Mouse (Mus musculus): ENCODE results near the gene Rabac1. TPM values are rescaled to one million over a fixed set of nuclear protein-coding genes. Genes with fewer than 3 reads are reported as not detected.
A peak's percentile ranks its signal among the peaks of the same experiment; 100 is the strongest.

The Rabac1 gene
- total RNA-seq (2021): 100 to 1,000 TPM; 285 to 315 TPM

DNA sequence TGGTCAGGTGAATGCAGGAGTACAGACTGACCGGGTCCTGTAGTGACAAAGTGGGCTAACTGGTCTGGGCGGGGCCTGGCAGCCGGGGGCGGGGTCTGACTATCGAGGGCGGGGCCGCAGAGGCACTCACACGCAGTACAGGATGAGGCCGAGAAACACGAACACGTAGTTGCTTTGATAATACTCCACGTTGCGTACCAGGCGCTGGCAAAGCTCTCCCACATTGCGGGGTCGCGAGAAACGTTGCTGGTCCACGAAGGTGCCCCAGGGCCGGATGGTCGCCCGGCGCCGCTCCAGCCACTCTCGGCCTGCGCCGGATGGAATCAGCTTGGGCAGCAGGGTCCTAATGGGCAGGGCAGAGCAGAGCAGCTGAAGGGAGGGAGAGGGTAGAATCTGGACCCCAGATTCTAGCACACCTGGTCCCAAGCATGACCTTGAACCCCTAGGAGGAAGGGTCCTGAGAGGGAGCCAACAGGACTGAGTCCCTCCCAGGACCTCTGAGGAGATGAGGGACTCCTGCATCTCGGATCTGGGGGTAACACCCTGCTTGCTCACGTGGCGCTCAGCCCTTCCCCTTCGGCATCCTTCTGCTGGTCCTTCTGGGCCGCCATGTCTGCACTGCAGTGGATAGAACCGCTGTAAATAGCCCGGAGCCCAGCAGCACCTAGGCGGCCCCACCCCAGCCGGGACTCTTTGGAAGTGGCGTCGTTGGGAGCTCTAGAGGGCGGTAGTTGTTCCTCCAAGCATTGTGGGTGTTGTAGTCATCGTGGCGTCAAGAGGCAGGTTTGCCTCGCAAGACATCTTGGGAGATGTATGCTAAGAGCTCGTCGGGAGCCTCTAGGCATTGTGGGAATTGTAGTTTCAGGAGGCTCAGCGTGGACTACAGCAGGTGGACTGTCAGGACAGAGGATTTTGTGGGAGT is at the start of gene Rabac1:
Gene Rabac1 (minus strand): TSS at position 783 of the 922 bp plus-strand sequence.
- intact Hi-C loops (cut with DNase I): loop anchor here (5.0 kb wide), 2 partner anchors 105 to 155 kb away; no protein-coding TSS in a partner anchor

GRCm38 (mm10) chr7:25011592-25011991 is 39.0 kb upstream of the Rabac1 start:
- intact Hi-C loops (cut with DNase I): no loop called here
- DNase-seq (ENCODE audit: low spot score): no peak

More for the DNA sequence above, at the start of gene Rabac1:
- peak; percentile 92 for DNase-seq (ENCODE audit: low spot score)

DNA sequence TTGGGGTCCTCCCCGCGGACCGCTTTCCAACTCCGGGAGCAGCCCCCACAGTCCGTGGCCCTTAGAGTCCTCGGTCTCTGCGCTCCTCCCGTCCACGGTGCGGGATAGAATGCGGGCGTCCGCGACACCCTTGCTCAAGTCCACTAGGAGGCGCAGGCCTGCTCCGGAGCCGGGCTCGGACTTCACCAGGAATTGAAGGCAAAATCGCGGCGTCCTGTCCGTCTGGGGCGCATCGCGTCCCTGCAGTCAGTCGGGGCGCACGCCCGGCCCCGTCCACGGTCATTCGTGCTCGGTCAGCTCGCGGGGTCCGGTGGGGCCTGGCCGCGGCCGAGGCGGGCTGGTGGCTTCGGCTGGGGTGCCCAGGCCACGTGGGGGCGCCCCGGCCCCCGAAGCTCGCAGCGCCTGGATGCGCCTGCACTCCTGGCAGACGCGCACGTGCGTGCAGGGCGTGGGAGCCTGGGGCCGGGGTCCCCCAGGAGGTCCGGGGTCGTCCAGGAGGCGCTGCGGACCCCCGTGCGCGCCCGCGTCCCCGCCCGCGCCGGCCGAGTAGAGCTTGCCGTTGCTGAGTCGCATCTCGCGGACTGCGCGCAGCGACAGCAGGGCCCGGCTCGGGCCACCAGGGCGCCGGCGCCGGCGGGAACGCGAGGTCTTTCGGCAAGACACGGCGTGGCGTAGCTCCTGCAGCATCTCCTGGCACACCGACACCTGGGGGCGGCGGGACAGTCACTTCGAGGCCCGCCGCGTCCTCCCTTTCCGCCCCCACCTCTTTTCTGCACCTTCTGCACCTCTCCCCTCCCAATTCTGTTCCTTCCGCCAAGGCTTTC is 37.7 kb upstream of the Rabac1 start:
- DNase-seq (ENCODE audit: low spot score): no peak
- intact Hi-C loops (cut with DNase I): no loop called here

DNA sequence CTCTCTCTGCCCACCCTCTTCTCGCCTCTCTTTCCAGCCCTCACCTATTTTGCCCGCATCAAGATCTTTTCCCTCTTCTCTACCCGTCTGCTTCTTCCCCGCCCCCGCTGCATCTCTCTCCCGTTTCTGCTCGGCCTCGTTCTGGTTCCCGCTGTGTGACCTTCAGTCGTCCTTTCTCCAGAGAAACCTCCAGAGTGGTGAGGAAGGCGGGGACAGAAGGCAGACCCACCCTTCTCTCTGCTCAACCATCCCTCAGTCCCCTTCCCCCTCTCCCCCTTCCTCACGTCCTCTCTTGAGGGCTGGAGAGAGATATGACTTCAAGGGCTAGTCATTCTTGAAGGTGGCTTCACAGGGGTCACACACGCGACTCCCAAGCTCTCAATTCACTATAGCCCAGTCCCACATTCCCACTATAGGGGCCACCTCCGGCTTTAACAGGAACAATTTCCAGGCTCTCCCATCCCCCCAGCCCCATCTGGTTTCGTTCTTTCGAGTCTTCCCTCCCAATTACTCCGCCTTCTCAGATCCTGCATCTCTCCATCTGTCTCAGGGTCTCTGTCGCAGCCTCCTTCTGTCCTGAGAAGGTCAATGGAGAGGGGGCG is 36.6 kb upstream of the Rabac1 start:
- no peak for DNase-seq (ENCODE audit: low spot score)
- intact Hi-C loops (cut with DNase I): no loop called here

GRCm38 (mm10) chr7:25008635-25009034 is 36.1 kb upstream of the Rabac1 start:
- intact Hi-C loops (cut with DNase I): no loop called here
- no peak for DNase-seq (ENCODE audit: low spot score)

DNA sequence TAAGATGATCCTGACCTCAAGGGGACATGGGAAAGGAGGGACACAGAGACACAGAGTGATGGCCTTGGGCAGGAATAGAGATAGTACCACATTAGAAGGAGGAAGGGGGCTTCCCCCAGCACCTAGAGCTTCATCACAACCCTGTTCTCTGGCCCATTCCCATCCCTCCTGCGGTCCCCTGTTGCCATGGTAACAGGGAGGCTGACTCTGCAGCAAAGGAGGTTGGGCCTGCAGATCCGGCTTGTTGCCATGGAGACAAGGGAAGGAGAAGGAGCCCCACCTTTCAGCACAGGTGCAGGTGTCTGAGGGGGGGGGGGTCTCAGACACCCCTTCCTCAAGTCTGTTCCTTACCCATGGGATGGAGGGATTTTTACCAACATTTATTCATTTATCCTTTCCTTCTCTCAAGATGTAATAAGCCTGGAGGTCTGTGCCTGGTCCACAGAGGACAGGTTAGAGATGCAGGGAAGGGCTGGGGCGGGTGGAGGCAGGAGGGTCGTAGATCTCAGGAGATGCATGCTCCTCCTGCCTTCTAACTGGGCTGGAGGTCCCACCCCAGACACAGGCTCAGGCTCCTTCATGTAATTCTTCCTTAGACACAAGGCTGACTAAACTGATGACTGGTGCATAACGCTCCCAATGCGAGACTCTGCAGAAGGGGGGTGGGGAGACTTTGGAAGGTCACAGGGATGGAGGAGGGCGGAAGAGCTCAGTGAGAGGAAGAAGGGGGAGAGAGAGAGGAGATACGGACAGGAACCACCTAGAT is 35.2 kb upstream of the Rabac1 start:
- intact Hi-C loops (cut with DNase I): no loop called here
- no peak for DNase-seq (ENCODE audit: low spot score)

DNA sequence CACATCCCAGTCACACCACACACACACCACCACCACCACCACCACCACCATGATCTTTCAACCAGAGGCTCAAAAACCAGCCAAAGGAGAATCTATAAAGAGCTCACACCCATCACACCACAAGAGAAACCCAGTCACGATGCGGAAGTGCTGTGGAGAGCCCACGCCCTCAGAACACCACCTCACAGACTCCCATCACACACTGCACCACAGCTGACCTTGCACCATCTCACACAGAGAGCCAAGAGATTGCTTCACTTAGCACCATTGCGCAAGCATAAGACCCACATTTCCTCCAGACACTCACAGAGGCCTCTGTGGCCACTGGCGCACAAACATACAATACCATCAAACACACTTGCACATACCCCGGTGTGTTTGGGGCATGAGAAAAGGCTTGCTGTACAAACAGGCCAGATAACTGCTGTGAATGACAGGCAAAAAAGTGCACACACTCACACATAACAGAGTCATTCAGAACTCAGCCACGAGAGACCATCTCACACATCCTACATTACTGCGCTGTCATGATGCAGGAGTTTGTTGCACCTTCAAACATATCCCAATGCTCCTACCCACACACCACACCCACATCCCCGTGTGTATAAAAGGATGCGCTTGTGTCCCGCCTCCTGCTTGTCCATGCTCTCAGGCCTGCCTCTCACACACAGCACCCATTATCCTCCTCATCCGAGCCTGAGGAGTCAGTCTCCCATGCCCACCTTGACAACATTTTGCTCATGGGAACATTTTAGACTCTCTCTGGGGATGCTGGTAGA is 34.2 kb upstream of the Rabac1 start:
- DNase-seq (ENCODE audit: low spot score): no peak
- intact Hi-C loops (cut with DNase I): no loop called here

DNA sequence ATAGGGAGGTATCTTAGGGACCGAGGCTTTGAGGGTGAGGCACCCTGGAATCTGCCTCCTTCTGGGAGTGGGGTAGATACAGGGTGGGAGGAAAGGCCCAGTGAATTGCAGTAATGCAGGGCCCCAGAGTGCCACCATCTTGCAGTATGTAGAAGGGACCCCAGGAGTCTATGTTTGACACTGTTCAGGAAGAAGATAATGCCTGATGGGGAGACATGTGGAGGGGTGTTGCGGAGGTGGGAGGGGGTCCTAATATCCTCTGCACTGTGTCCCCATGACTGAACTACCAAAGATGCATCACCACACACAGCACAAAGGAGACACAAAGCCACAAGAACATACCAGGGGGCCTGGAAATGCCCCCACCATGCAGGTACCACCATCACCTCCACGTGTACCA is 33.6 kb upstream of the Rabac1 start:
- DNase-seq (ENCODE audit: low spot score): no peak
- intact Hi-C loops (cut with DNase I): no loop called here

GRCm38 (mm10) chr7:25005421-25006065 is 33.0 kb upstream of the Rabac1 start, which contains the start of gene Atp1a3:
TSS of gene Atp1a3 (minus strand) at chr7:25005958.
- DNase-seq (ENCODE audit: low spot score): no peak
- intact Hi-C loops (cut with DNase I): no loop called here

GRCm38 (mm10) chr7:25004806-25005205 is 32.3 kb upstream of the Rabac1 start:
- intact Hi-C loops (cut with DNase I): no loop called here
- DNase-seq (ENCODE audit: low spot score): no peak

- no peak for DNase-seq (ENCODE audit: low spot score)
- intact Hi-C loops (cut with DNase I): no loop called here
Observed at GRCm38 (mm10) chr7:25003820-25004388, 31.4 kb upstream of the Rabac1 start.

DNA sequence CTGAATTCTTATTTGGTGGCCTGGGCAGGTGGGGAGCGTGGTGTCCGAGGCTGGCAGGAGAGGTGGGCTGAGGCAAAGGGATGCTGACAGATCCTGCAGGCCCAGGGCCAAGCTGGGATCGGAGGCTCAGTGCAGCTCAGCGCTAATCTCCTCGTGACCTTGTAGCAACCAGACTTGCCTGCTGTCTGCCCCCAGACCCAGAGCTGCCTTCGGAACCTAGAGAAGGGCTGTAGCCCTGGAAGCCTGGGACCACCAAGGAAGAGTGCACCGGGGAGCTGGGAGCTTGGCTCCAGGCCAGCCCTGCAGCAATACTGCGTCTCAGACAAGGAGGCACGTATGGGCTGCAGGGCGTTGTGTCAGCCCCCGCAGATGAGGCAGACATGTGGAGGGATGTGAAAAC is 30.7 kb upstream of the Rabac1 start:
- DNase-seq (ENCODE audit: low spot score): no peak
- intact Hi-C loops (cut with DNase I): no loop called here

- intact Hi-C loops (cut with DNase I): no loop called here
- DNase-seq (ENCODE audit: low spot score): no peak
Observed at GRCm38 (mm10) chr7:25000711-25001110, 28.2 kb upstream of the Rabac1 start.

DNA sequence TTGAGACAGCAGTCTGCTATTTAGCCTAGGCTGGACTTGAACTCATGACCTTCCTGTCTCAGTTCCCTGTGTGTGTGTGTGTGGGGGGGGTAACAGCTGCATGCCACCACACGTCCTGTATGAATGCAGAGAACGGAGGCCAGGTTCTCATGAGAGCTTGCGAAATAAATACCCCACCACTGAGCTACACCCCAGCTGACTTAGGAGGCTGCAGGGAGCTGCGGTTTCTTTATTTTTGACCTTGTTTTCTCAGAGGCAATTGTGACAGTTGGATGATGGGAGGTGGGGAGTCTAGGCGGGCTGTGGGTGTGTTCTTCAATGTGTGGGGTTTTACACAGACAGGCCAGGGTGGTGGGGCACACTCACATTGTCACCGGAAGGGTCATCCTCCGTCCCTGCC is 27.7 kb upstream of the Rabac1 start:
- intact Hi-C loops (cut with DNase I): no loop called here
- no peak for DNase-seq (ENCODE audit: low spot score)

DNA sequence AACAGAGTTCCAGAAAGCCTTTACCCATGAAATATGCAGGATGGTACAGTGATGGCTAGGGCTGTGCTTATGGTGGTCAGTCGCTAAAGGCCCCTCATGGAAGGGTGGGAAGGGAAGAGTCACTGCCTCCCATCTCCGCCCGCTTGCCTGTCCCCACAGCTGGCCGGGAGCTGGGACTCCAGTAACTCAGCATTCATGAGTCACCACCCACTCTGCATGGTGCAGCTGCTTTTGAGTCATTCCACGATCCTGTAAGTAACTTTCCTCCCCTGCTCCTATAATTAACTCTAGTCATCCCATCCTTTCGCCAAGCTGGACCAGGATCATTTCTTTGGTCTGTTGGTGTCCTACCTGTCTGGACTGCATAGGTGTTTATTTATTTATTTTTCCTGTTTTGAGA is 20.5 kb upstream of the Rabac1 start:
- intact Hi-C loops (cut with DNase I): no loop called here
- DNase-seq (ENCODE audit: low spot score): no peak

DNA sequence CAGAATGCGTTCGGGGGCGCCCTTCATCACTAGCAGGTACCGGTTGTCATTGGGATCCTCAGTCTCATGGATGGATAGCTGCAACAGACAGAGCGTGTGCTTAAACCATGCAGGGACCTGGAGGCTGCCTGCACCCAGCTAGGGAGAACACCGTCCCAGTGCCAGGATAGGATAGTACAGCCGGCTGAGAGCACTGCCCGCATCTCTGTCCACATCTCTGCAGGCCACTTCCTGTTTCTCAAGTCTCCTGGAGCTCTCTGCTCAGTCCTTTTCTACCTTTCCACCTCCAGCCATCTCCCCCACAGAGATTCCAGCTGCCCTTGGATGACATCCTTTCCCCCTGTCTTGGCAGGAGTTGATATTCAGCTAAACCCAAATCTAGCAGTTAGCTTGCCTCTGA is 17.9 kb upstream of the Rabac1 start:
- intact Hi-C loops (cut with DNase I): no loop called here
- no peak for DNase-seq (ENCODE audit: low spot score)

DNA sequence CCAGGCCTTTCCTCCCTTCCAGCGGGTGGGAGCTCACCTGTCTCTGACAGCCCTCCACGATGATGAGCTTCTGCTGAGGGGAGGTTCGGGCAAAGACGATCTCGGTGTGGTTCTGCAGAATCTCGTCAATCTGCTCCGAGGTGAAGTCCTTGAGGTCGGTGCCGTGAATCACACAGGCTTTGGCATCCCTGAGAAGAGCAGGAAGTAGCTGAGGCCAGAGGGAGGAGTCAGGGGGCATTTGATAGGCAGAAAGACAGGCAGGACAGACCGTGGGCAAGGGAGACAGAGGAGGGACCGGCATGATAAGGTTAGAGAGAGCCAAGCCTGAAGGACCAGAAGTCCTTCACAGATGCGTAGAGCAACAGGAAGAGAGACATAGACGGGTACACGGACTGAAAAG is 15.4 kb upstream of the Rabac1 start:
- intact Hi-C loops (cut with DNase I): no loop called here
- no peak for DNase-seq (ENCODE audit: low spot score)

- intact Hi-C loops (cut with DNase I): no loop called here
- no peak for DNase-seq (ENCODE audit: low spot score)
Observed at GRCm38 (mm10) chr7:24985799-24986198, 13.2 kb upstream of the Rabac1 start.
